Mouse (Mus musculus): ENCODE results near the gene Gopc. TPM values are rescaled to one million over a fixed set of nuclear protein-coding genes. Genes with fewer than 3 reads are reported as not detected.

Gopc gene
- 1 to 10 TPM; 6.2 to 6.3 TPM for polyA plus RNA-seq (2017; shearing (Covaris generic))

GRCm38 (mm10) chr10:52381845-52382591, at the start of gene Gopc:
TSS of gene Gopc (minus strand) at chr10:52382124.
- peak; percentile 85 for ATAC-seq

- ATAC-seq = no peak
These were observed 49.0 kb upstream of the Gopc start for GRCm38 (mm10) chr10:52430953-52431352.

DNA sequence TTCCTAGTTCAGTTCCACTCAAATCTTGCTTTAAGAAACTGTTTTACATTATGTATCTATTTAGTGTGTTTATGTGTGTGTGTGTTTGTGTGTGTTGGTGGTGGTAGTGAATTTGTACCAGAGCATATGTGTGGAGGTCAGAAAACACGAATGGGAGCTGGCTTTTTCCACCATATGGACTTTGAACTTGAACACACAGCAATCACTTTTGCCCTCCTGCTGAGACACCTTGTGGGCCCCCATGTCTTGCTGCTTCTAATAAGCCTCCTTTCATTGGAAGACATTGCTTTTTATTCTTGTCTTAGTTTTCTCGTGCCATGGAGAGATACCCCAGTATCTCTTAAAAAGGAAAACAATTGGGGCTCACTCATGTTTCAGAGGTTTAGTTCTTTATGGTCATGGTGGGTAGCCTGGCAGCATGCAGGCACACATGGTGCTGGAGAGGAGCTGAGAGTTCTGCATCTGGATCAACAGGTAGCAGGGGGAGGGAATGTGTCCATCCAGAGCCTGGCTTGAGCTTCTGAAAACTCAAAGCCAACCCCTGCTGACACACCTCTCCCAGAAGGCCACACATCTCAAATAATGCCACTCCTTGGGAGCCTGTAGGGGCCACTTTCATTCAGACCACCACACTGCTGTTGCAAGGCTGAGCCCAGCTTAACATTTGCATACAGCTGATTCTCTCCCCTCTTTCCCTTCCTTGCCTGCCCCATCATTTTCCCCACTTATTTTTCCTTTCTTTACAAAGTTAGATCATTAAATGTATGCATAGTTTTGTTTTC, 45.9 kb upstream of the Gopc start:
- ATAC-seq = no peak

DNA sequence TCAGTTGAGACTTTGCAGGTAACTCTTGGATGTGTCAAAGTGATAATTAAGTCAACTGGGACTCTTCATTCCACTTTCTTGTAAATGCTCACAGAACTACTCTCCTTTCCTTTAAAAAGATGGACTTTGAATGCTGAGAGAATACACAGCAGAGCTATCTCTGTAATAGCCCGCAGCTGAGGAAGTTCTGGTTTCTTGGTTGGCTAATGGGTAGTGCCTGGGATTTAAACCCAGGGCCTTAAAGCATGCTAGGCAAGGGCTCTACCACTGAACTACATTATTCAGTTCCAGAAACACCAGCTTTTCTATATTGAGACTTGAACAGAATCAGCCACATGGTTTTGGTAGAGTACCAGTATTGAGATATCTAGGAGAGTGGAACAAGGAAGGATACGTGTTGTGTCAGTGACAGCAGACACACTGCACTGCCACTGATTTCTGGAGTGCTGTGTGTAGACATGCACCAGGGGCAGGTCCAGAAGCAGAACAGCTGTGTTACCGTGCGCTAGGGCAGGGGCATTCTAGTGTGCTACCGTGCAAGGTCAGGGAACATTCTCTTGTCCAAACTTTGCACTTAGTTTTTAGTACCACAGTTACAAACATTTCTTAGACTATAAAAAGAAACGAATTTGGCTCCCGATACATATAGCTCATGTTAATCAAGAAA, 44.5 kb upstream of the Gopc start:
- ATAC-seq = no peak

GRCm38 (mm10) chr10:52423097-52423496, 41.2 kb upstream of the Gopc start:
- peak; percentile 44 for ATAC-seq

DNA sequence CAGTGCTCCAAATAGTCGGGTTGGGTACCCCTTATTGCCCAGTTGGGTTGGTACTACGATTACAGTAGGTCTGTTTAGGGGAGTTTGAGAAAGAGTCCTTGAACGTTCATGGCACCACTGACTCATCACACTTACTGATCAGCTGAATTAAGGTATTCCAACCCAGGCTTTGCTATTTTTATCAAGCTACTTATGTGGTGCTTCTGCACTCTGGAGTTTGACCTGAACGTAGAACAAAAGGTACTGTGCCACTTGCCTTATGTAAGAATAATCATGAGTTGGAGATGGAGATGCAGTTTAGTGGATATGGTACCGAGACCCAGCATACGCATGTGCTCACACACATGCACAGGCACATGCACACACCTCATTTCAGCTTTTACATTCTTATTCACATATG, 39.8 kb upstream of the Gopc start:
- no peak for ATAC-seq

DNA sequence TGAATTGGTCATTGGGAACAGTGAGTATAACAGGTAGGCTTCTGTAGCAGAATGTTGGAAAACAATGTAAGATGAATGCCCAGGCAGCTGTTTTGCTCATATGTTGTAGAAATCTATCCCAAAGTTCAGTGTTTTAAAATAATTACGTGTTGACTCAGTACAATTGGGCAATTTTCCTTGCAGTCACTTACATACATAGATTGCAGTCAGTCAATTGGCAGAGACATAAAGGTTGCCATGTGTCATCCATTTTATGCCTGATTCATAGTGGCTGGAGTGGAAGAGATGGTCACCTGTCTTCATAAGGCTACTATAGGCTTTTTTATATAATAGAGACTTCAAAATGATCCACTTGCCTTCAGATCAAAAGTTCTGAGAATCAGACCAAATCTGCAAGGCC, 38.6 kb upstream of the Gopc start:
- ATAC-seq = no peak

GRCm38 (mm10) chr10:52419402-52419801, 37.5 kb upstream of the Gopc start:
- ATAC-seq = no peak

- ATAC-seq = no peak
These were observed 37.0 kb upstream of the Gopc start for GRCm38 (mm10) chr10:52418931-52419330.

- ATAC-seq = peak; percentile 6
These were observed 36.3 kb upstream of the Gopc start for GRCm38 (mm10) chr10:52417998-52418860.

GRCm38 (mm10) chr10:52417299-52417997, 35.5 kb upstream of the Gopc start, which contains the start of gene Nus1:
TSS of gene Nus1 (plus strand) at chr10:52417547.
- ATAC-seq = peak; percentile 95

DNA sequence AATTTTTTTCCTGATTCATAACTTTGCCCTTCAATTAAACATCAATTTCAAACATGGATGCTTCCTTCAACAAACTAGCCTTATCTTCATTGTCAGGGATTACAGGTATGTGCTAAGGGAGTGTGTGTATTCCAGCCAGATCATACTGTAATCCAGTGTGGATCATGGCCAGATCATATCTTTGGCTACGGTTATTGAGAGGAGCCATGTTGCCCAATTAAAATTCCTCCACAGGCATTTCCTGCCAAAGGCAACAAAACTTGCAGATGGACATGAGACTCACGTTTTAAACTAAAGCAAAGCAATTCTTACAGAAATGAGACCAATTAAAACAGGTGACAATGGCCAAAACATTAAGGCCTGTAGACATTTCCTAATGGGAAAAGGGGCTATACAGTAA, 34.5 kb upstream of the Gopc start:
- no peak for ATAC-seq

- ATAC-seq = no peak
These were observed 33.1 kb upstream of the Gopc start for GRCm38 (mm10) chr10:52415020-52415419.

DNA sequence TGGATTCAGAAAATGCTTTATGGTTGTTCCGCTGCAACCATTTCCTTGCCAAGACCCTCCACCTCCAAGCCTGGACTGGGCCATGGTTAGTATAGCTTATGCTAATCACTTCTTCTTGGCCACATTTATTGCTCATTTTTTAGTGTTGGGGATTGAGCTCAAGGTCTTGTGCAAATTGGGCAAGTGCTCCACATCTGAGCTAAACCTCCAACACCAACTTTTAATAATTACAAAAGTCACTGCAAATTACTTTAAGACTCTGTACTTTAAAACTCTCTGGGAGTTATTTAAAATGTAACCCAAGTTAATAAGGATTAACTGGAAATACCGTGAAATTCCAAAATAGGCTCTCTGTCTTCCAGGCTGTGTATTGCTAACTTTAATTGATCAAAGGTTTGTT, 25.6 kb upstream of the Gopc start:
- ATAC-seq = no peak

GRCm38 (mm10) chr10:52405160-52405559, 23.2 kb upstream of the Gopc start:
- no peak for ATAC-seq

GRCm38 (mm10) chr10:52399722-52400121, 17.8 kb upstream of the Gopc start:
- ATAC-seq = no peak

- ATAC-seq = no peak
These were observed 16.8 kb upstream of the Gopc start for GRCm38 (mm10) chr10:52398715-52399114.

DNA sequence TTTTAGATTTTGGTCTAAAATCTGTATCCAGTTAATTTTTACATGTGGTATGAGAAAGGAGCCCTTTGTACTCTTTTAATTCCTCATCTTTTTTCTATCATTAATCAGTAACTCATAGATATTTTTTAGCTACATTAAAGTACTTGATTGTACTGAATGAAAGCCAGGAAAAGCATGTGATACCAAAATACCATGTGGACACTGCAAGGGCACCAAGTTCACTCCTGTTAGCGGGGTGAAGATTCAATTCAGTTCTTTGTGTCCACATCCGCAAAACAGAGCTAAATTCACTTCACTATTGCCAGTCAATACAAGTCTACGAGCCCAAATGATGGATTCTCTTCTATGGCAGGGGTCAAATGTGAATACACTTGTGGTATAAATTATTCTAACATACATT, 14.7 kb upstream of the Gopc start:
- ATAC-seq = no peak

DNA sequence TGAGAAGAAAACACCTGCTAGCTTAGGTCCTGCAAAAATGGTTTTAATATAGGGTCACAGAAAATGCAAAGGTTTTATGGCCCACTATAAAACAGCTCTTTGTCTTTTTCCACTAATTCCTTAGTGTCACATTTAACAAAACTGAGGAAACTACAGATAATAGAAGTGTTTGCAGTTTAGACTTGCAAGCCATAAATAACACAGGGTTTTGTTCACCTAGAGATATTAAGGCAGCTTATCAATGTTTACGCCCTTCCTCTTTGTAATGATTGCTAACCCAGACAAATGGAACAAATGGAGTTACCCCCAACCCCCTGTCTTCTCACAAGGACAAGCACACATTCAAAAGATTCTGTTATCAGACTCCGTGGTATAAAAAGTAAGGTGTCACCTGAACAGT, 9.3 kb upstream of the Gopc start:
- no peak for ATAC-seq

- ATAC-seq = no peak
These were observed 7.5 kb upstream of the Gopc start for GRCm38 (mm10) chr10:52389438-52389837.

DNA sequence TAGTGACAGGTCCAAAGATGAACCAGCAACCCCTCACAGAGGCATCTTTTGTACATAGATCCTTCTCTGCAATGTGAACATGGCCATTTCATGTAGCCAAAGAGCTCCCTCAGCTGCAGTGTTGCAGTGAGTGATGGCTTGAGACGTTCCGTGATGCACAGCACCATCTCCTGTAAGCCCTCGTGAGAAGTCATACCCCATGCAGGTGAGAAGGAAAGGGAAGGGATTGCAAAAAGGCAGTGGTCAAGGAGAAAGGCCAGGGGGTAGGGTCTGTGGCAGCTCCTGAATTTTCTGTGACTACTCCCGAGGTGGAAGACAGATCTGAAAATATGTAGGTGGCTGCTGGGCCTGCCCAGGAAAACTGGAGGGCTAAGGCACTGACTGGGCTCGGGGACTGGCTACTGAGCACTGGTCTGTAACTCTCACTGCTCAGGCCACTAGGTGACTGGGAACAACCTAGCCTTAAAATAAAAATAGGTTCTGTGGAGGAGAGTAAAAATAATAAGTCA, 7.1 kb upstream of the Gopc start, which contains the start of gene Nepn:
Gene Nepn (plus strand): TSS at position 51 of the 509 bp plus-strand sequence.
- ATAC-seq = no peak

Data from activated CD4-positive, CD25-positive, alpha-beta regulatory T cell, adult 4 months (primary cell).